Mouse (Mus musculus) 416B (cell line): ENCODE data around the gene Gm5861.
"Not testable (repeated sequence)": the region's sequence is repeated elsewhere in the genome, so short reads cannot be mapped to it uniquely, and the experiment has no call there.

Experiments used
- DNase-seq: peaks from one replicate; pipeline ENCODE4 v3.0.0; 2011; ENCODE audit warnings: low read depth

Gene Gm5861

DNA sequence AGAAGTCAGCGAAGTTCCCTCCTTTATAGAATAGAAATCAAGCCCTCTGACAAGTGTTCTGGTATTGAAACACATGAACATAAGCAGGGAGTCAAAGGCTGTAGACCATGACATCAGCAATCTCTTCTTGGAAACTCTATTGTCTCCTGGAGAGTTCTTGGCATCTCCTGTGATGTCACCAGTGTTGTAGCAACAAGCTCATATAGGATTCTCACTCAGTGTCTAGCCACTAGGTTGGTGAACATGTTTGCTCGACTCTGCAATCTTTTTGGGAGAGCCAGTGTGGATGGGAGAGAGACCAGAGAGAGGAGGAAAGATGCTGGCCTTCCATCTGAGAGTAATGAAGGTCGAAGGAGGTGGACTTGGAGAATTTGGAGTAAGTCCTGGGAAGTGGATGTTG lies at the start of gene Gm5861:
Gene Gm5861, plus strand, starts transcription at position 301 of the 400 bp plus-strand sequence.
- not testable (repeated sequence) for DNase-seq

DNA sequence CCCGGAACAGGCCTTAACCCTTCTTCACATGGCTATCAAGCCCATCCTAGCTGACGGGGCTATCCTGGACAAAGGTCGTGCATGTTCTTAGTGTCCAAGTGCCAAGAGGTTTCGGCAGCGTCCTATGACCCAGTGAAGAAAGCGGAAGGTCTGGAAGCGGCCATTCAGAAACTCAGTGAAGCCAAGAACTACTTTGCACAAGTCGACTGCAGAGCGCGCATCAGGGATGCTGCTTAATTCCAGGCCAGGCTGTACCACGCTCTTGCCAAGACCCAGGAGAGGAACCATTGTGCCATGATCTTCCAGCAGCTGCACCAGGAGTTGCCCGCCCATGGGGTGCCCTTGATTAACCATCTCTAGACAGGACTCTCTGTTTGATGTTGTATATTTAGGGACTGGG lies 44.8 kb upstream of the Gm5861 start:
- DNase-seq: not testable (repeated sequence)
